ENCODE assay signal across 9 mouse cellular contexts in the genomic region with DNA sequence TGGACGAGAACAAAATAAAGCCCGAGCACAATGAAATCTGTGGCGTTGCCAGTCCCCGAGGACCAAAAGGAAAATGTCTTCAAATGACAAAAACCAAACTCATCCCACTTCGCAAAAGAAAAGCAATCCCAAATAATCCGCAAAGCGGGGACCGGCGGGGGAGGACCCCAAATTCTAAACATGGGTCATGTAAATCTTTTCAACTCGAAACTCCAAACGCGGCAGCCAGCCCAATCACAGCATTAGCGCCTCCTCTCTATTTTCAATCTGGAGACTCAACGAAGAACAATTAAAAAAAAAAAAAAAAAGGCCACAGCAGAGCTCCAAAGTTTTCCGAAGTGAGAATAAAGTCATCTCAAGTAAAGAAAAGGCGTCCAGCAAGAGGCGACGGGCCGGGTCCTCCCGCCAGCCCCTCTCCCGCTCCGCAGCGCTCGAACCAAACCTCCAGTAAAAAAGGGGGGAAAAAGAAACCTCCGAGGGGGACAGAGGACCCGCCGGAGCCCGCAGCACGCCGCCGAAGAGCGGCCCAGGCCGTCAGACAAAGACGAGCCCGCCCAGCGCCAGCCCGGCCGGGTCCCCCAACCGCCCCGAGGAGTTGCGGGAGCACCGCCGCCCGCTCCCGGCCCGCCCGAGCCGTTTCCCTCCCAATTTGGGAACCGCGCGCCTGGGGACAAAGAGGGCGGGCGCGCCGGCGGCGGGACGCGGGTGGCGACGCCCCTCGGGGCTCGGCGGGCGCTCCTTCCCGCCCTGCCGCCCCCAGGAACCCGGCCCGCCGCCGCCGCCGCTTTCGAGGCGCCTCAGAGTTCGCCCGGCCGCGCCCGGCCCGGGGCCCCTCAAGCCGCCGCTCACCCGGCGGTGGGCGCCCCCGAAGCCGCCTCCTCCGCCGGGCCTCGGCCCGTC. TPM values are rescaled to one million over a fixed set of nuclear protein-coding genes. Genes with fewer than 3 reads are reported as not detected.
DNase-seq lines count a peak whose midpoint lies in the region; ATAC-seq and TF ChIP-seq lines count a peak whose summit lies in the region.
"Had no signal": no experiment of that assay in that cellular context is flagged by ENCODE, and none has a peak within 500 bp of the region (broad histone marks: within the 10 kb centered on the region; RNA-seq: fewer than 3 reads in every experiment).

No protein-coding gene starts in this region.

- H3K9ac ChIP-seq in heart, embryonic 16.5 days (ENCODE audit: low read length): peak overlapping the region; percentile 99
- H3K9ac ChIP-seq in limb, embryonic 13.5 days: peak overlapping the region; percentile 98

- peak; percentile 17 for DNase-seq in ovary, postnatal 10 days (ENCODE audit: low spot score)
- DNase-seq in ovary, adult 18-20 months (ENCODE audit: low spot score): no peak
- DNase-seq in cerebellum, postnatal 25 days: peak; percentile 37 to 54
- no peak for DNase-seq in frontal cortex, postnatal 14 days (ENCODE audit: low spot score in 2 of 2)

- peak; percentile 53 for ATAC-seq in heart, embryonic 16.5 days (replicated peaks; ENCODE audit: extremely low read depth, insufficient read depth, low FRiP score)
- ATAC-seq in limb, embryonic 13.5 days (ENCODE audit: low FRiP score, low read depth): peak; percentile 22; the same call in 1 of the 2 replicates
- no peak for ATAC-seq in erythroid progenitor cell, adult 5-6 weeks (replicated peaks; ENCODE audit: low FRiP score, poor library complexity, severe bottlenecking)

- H3K27ac ChIP-seq in heart, embryonic 16.5 days (ENCODE audit: low read length): peak overlapping the region; percentile 98
- H3K27ac ChIP-seq in limb, embryonic 13.5 days: peak overlapping the region; percentile 100

- no peaks in the 10 kb centered on the region for H3K36me3 ChIP-seq in heart, embryonic 16.5 days (ENCODE audit: control insufficient read depth, insufficient read depth)
- no peaks in the 10 kb centered on the region for H3K36me3 ChIP-seq in limb, embryonic 13.5 days
- H3K36me3 ChIP-seq in myocyte (ENCODE audit: control insufficient read depth, insufficient read depth): no peaks in the 10 kb centered on the region

- H3K27me3 ChIP-seq in heart, embryonic 16.5 days (ENCODE audit: control insufficient read depth, insufficient read depth, low read length): no peaks in the 10 kb centered on the region
- no peaks in the 10 kb centered on the region for H3K27me3 ChIP-seq in limb, embryonic 13.5 days
- H3K27me3 ChIP-seq in myocyte (ENCODE audit: control insufficient read depth, insufficient read depth, insufficient read length): peaks cover 11% of the 10 kb centered on the region

- no peak for TF ChIP-seq POLR2A in myocyte (IDR thresholded peaks at IDR 0.05; ENCODE audit: insufficient read length, low read depth)

- H3K4me3 ChIP-seq in heart, embryonic 16.5 days (ENCODE audit: low read length): peak overlapping the region; percentile 76
- H3K4me3 ChIP-seq in limb, embryonic 13.5 days: peak overlapping the region; percentile 89
- H3K4me3 ChIP-seq in myocyte: peak overlapping the region; percentile 41

- peak overlapping the region; percentile 50 for H3ac ChIP-seq in myocyte (ENCODE audit: control insufficient read depth, insufficient read length)

- under 1% methylated on average over 78 of the region's 92 CpGs for WGBS in heart, embryonic 16.5 days
- under 1% methylated on average over 60 of the region's 92 CpGs for WGBS in limb, embryonic 13.5 days

- peaks cover 26% of the 10 kb centered on the region for H3K4me1 ChIP-seq in heart, embryonic 16.5 days (ENCODE audit: control insufficient read depth, insufficient read depth, low read length)
- H3K4me1 ChIP-seq in limb, embryonic 13.5 days: peaks cover 43% of the 10 kb centered on the region

- H3K4me2 ChIP-seq in heart, embryonic 16.5 days (ENCODE audit: low read depth, low read length): peak overlapping the region; percentile 73
- peak overlapping the region; percentile 72 for H3K4me2 ChIP-seq in limb, embryonic 13.5 days (replicated peaks)
- H3K4me2 ChIP-seq in myocyte (ENCODE audit: low read depth): peak overlapping the region; percentile 86

- no peaks in the 10 kb centered on the region for H3K9me3 ChIP-seq in heart, embryonic 16.5 days (replicated peaks; ENCODE audit: control insufficient read depth, low read length)
- no peaks in the 10 kb centered on the region for H3K9me3 ChIP-seq in limb, embryonic 13.5 days

- H3K79me2 ChIP-seq in myocyte (ENCODE audit: control insufficient read depth, insufficient read depth): peaks cover 47% of the 10 kb centered on the region

TF ChIP-seq in myocyte, 11 proteins besides CTCF, POLR2A, EP300 and RAD21:
- TF ChIP-seq TCF3 (IDR thresholded peaks at IDR 0.05; ENCODE audit: insufficient read length, low read depth) (no peak), MYOG (IDR thresholded peaks at IDR 0.05; ENCODE audit: control insufficient read depth in 1 of 3, insufficient read depth in 1 of 3, insufficient read length in 2 of 3, low read depth in 2 of 3) (no peak), TCF12 (IDR thresholded peaks at IDR 0.05; ENCODE audit: insufficient read depth, poor library complexity, severe bottlenecking) (no peak), CEBPB (IDR thresholded peaks at IDR 0.05; ENCODE audit: insufficient read depth, poor library complexity, severe bottlenecking) (no peak), MYOD1 (IDR thresholded peaks at IDR 0.05; ENCODE audit: control insufficient read depth in 1 of 3, insufficient read length in 2 of 3, low read depth in 2 of 3) (no peak), MAX (IDR thresholded peaks at IDR 0.05; ENCODE audit: low read depth) (no peak)

RNA-seq across cellular contexts. Expression of gene Gjc1, which starts 1.1 kb away (rescaled TPM):
- polyA plus RNA-seq in heart, embryonic 16.5 days (2015; fragmentation: Nextera tagmentation; extraction: Ambion mirVana): 45.5 and 46.3 TPM in 2 replicates
- 75.6 and 78.1 TPM in 2 replicates for polyA plus RNA-seq in limb, embryonic 13.5 days (2015; fragmentation: Nextera tagmentation; extraction: Ambion mirVana)
- polyA plus RNA-seq in myocyte (2012; fragmentation: generic; extraction: Trizol): 10.3 TPM
- not detected in 2 replicates for total RNA-seq in erythroid progenitor cell, adult 5-6 weeks (2015; ENCODE audit: low replicate concordance)
- not detected in 2 replicates for total RNA-seq in erythroid progenitor cell, adult 5-6 weeks (2017; ENCODE audit: low replicate concordance)
- total RNA-seq: common myeloid progenitor, adult 5-6 weeks had no signal

RNA-seq across cellular contexts. Expression of gene Higd1b, which starts 17.3 kb away (rescaled TPM):
- 6.4 and 9.9 TPM in 2 replicates for polyA plus RNA-seq in heart, embryonic 16.5 days (2015; fragmentation: Nextera tagmentation; extraction: Ambion mirVana)
- polyA plus RNA-seq in limb, embryonic 13.5 days (2015; fragmentation: Nextera tagmentation; extraction: Ambion mirVana): not detected in 2 replicates
- polyA plus RNA-seq in myocyte (2012; fragmentation: generic; extraction: Trizol): not detected
- not detected in 2 replicates for total RNA-seq in erythroid progenitor cell, adult 5-6 weeks (2015; ENCODE audit: low replicate concordance)
- not detected in 2 replicates for total RNA-seq in erythroid progenitor cell, adult 5-6 weeks (2017; ENCODE audit: low replicate concordance)
- total RNA-seq: common myeloid progenitor, adult 5-6 weeks had no signal

RNA-seq across cellular contexts. Expression of gene Adam11, which starts 57.1 kb away (rescaled TPM):
- 5.2 and 5.3 TPM in 2 replicates for polyA plus RNA-seq in heart, embryonic 16.5 days (2015; fragmentation: Nextera tagmentation; extraction: Ambion mirVana)
- polyA plus RNA-seq in limb, embryonic 13.5 days (2015; fragmentation: Nextera tagmentation; extraction: Ambion mirVana): 14.7 and 15.8 TPM in 2 replicates
- polyA plus RNA-seq in myocyte (2012; fragmentation: generic; extraction: Trizol): 0.19 TPM
- total RNA-seq in erythroid progenitor cell, adult 5-6 weeks (2015; ENCODE audit: low replicate concordance): not detected in 2 replicates
- total RNA-seq in erythroid progenitor cell, adult 5-6 weeks (2017; ENCODE audit: low replicate concordance): not detected in 2 replicates

Comparison
In these comparisons a context has a peak if more than half of its experiments do, and no peak if none do; other contexts are left out.
1. DNase-seq: peak in ovary, postnatal 10 days (single experiment) and cerebellum, postnatal 25 days (2 of 2); none in ovary, adult 18-20 months (single experiment) and frontal cortex, postnatal 14 days (0 of 2).
2. Peak in every context shown above with its lines, with median percentiles within 50 percentile points of each other: H3K4me2 ChIP-seq and H3K4me3 ChIP-seq.